Mouse (Mus musculus): ENCODE data around the gene Spata46.

The Spata46 gene

GRCm38 (mm10) chr1:170343081-170343480, 34.5 kb downstream of the Spata46 start:
- DNase-seq (ENCODE audit: low spot score in 2 of 2): no peak

- no peak for DNase-seq (ENCODE audit: low spot score in 2 of 2)
Measured at GRCm38 (mm10) chr1:170343906-170344305, 35.3 kb downstream of the Spata46 start.

GRCm38 (mm10) chr1:170346266-170346665, 37.7 kb downstream of the Spata46 start:
- no peak for DNase-seq (ENCODE audit: low spot score in 2 of 2)

- DNase-seq (ENCODE audit: low spot score in 2 of 2): no peak
Measured at GRCm38 (mm10) chr1:170351080-170351479, 42.5 kb downstream of the Spata46 start.

DNA sequence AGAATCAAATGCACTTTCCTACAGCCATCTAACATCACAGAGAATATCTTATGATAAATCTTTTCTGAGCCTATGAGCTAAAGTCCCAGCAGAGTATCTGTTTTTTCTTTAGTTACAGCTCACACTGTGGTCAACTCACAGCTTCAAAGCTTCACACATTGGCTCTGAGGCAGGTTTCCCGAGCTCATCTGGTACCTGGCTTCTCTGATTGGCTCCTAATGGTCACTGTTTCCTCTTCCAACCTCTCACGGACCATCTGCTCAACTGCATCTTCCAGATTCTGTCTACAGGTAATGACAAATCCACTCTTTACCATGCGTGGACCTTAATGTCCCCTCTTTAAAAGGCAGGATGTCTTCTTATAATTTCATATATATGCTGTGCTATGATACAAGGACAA, 44.7 kb downstream of the Spata46 start:
- DNase-seq (ENCODE audit: low spot score in 2 of 2): no peak

DNA sequence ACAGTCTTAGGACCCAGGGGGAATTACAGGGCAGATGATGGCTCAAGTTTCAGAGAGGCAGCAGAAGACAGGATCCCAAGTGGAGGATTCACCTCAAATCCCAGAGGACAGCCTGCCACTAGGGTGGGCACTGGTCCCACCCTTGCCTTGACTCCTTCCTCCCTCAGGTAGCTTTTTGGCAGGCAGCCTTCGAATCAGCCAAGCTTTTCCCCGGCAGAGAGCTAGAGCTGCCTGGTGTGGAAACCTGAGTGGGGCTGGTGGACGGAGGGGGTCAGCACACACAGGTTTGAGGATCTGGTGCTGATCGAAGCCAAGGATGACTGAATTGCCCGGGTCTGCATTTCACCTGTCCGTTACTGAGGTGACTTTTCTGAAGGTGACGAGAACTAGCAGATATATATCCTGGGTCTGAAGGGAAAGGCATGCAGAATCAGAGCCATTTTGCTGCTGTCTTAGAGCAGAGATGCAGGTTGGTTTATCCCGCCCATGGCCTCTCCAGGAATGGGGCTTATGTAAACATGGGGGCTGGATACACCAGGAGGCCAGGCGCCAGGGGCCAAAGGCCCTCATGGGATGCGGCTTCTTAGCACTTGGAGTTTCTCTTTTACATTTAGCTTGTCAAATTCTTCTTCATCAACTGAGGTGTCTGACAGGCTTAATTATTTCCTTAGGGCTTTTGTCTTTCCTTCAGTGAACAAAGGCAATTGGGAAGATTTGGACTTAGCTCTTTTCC, 51.7 kb downstream of the Spata46 start:
- DNase-seq (ENCODE audit: low spot score in 2 of 2): no peak
